Mouse (Mus musculus): Measurements from ENCODE around the gene Pdilt.
A peak's percentile ranks its signal among the peaks of the same experiment; 100 is the strongest.

Pdilt gene

DNA sequence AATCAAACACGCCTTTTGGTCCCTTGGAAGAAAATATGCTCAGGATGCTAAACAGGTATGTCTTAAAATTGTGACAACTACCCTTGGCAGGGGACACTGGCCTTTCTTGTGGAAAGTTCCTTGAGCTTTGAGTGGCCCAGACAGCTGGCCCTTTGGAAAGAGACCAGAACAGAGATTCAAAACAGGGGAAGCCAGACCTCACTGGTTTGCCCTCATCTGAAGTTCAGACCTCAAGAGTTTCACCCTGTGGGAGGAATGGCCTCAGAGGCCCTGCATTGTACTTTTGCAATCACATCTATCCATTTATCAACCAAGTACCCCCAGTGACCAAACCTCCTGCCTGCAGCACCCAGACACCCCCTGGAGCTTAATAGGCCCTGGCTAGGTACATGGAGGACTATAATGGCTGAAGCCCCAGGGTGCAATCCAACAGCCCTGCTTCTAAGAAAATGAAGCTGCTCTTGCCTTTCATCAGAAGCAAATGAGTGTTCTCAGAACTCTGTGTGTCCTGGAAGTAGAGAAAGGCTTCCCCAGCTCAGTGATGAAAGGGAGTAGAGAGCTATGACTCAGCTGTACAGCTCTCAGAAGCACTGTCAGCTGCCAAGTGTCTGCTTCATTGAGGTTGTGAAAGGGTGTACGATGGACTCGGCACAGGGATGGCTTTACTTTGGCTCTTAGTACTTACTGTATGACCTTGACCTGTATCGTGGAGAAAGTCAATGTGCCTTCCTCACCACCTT is 33.1 kb downstream of the Pdilt start:
- DNase-seq = no peak

GRCm38 (mm10) chr7:119486683-119487082 is 36.6 kb downstream of the Pdilt start:
- no peak for DNase-seq

GRCm38 (mm10) chr7:119484154-119484553 is 39.1 kb downstream of the Pdilt start:
- DNase-seq = no peak

DNA sequence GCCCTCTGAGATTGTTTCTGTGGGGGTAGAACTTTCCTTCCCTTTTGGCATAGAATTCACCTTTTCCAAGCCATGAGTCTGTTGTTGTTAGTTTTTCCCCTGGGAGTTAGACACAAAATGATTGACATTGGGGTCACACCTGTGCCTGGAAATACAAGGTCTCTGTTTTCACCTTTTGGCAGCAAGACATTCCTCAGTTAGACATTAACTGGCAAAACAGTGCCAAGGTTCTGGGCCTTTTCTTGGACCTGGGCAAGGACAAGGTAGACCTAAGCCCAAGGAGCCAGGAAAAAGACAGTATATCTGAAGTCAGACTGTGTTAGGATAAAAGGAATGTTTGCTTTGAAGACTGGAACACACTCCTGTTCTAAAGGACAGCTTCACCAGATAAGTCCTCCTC is 44.0 kb downstream of the Pdilt start, which contains the start of gene Umod:
Umod (minus strand) TSS at position 27 of the 400 bp plus-strand sequence.
- DNase-seq = no peak

GRCm38 (mm10) chr7:119476500-119477389 is 46.5 kb downstream of the Pdilt start:
- DNase-seq = no peak

- DNase-seq = no peak
These were observed 64.1 kb downstream of the Pdilt start, which contains the start of gene Gp2 for GRCm38 (mm10) chr7:119459185-119459584. Gp2 (minus strand) TSS chr7:119459285.

DNA sequence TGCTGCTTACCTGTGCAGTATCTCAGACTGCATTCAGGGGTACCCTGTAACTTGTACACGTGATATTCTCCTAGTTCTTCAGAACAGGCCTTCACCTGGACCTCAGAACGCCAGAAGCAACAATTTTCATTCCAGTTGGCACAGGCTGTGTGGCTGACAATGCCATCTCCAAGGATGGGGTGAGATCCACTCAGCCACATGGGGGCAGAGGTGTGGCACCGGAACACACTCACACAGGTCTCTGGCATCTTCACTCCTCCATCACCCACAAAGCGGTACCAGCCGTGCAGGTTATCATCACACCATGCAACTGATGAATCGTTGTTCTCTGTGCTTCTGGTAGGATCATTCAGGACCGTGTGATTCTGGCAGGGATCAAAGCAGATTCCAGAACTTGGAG is 69.1 kb downstream of the Pdilt start:
- no peak for DNase-seq

GRCm38 (mm10) chr7:119443849-119444248 is 79.4 kb downstream of the Pdilt start:
- peak; percentile 2 to 7 for DNase-seq

DNA sequence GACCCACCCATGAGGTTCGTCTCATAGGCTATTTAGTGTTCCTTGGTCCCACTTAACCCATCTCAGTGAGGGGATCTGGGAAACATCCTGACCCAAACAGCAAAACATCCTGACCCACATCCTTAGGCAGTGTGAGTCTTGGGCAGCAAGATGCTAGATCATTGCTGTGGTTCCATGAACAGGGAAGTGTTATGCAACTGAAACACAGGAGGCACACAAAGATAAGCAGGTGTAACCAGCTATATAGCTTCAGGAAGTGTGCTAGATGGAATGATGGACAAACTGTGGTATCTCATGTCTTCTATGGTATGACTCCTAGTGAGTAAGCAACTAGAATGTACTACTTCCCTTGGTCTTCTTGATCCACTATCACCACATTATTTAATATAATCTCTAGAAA is 81.4 kb downstream of the Pdilt start:
- no peak for DNase-seq
